ENCODE assay signal across 8 mouse cellular contexts in the genomic region with DNA sequence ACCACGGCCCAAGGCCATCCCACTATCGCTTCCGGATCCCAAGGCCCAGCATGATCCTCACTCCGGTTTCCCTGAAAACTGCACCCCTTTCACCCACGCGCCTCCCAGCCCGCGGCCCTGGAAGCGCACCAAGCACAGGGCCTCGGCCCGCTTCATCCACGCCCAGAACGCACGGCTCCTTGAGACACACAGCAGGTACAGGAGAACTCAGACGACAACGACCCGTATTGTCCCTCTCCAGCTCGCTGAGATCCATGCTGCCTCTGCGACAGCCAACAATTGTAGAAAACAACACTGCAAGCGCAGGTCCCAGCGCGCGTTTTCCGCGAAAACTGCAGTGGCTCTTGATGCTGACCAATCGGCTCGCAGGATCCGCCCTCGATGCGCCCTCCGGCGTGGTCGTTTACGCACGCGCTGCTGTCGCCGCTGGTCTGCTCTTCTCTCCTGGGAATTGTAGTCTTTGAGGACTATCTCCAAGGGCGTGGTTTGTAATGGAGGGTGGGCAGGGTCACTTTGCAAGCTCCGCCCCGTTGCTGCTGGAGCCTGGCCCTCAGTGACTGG. TPM values are rescaled to one million over a fixed set of nuclear protein-coding genes. Genes with fewer than 3 reads are reported as not detected.
DNase-seq lines count a peak whose midpoint lies in the region; ATAC-seq and TF ChIP-seq lines count a peak whose summit lies in the region.

No protein-coding gene starts in this region.

- CTCF ChIA-PET in Patski (lab: Charles Lee) = interaction anchor here (1.0 to 1.2 kb wide), 3 partner anchors 9 to 32 kb away, joined by 3 to 4 read pairs (median 4); no protein-coding TSS in a partner anchor

- H3K9me3 ChIP-seq in lung, postnatal 0 days (ENCODE audit: low read length) = no peaks in the 10 kb centered on the region

- no peak for TF ChIP-seq CTCF in Patski (IDR thresholded peaks at IDR 0.05)
- peak; percentile 1; the same call in 1 of the 2 replicates for TF ChIP-seq CTCF in lung, postnatal 0 days (IDR thresholded peaks at IDR 0.05)

- under 1% methylated on average over 41 of the region's 41 CpGs for WGBS in lung, postnatal 0 days

- TF ChIP-seq EP300 in lung, postnatal 0 days (IDR thresholded peaks at IDR 0.05) = no peak

- POLR2A ChIA-PET in Patski (lab: Charles Lee) = interaction anchor here (0.6 to 2.9 kb wide), 2 partner anchors 10 to 359 kb away, joined by 3 to 17 read pairs; no protein-coding TSS in a partner anchor

- peak overlapping the region; percentile 53 for H3K4me3 ChIP-seq in lung, postnatal 0 days (ENCODE audit: low read depth, low read length)

- in situ Hi-C loops in Patski (cut with MboI; ENCODE audit: low pct_unique_long_range_greater_than_20kb) = no loop called here

- peak; percentile 91 for ATAC-seq in Patski
- peak; percentile 93 to 94 for ATAC-seq in hematopoietic stem cell, adult 5-6 weeks (replicated peaks in 1 of 2; ENCODE audit: insufficient read depth in 1 of 2, low FRiP score in 2 of 2, low TSS enrichment in 1 of 2, low read depth in 1 of 2, poor library complexity in 2 of 2, severe bottlenecking in 2 of 2)
- peak; percentile 94 for ATAC-seq in lung, postnatal 0 days

- peaks cover 23% of the 10 kb centered on the region; the same call in 1 of the 2 replicates for H3K4me1 ChIP-seq in lung, postnatal 0 days (ENCODE audit: insufficient read depth, low read depth, low read length)

- H3K27ac ChIP-seq in lung, postnatal 0 days (ENCODE audit: low read length) = peak overlapping the region; percentile 35; the same call in 1 of the 2 replicates

- peak overlapping the region; percentile 87 for H3K4me2 ChIP-seq in lung, postnatal 0 days (replicated peaks; ENCODE audit: low read depth, low read length)

- peak overlapping the region; percentile 46; the same call in 1 of the 2 replicates for H3K9ac ChIP-seq in lung, postnatal 0 days (replicated peaks; ENCODE audit: low read depth)

- no peaks in the 10 kb centered on the region for H3K27me3 ChIP-seq in Patski
- no peaks in the 10 kb centered on the region for H3K27me3 ChIP-seq in lung, postnatal 0 days (replicated peaks; ENCODE audit: insufficient read depth, low read length)

- H3K36me3 ChIP-seq in lung, postnatal 0 days (ENCODE audit: insufficient read depth, low read length) = no peaks in the 10 kb centered on the region

- DNase-seq in Patski (ENCODE audit: low read depth, low spot score) = no peak
- DNase-seq in cerebellum, adult 9-10 months = peak; percentile 96
- peak; percentile 96 for DNase-seq in forelimb bud, embryonic 11.5 days (ENCODE audit: low read depth, low spot score)
- peak; percentile 88 to 90 for DNase-seq in layer of hippocampus, postnatal 10 days (ENCODE audit: low spot score in 2 of 2)
- peak; percentile 99 for DNase-seq in lung, postnatal 0 days (ENCODE audit: low spot score)
- DNase-seq in retina, embryonic 14.5 days (ENCODE audit: low spot score) = peak; percentile 99
- DNase-seq in thymus, postnatal 4 days = peak; percentile 90

RNA-seq across cellular contexts. Expression of a gene that starts 3.4 kb away (rescaled TPM):
- 6.4 TPM for polyA plus RNA-seq in Patski (2021)
- not detected in 2 replicates for total RNA-seq in hematopoietic stem cell, adult 5-6 weeks (2017)
- not detected for total RNA-seq in layer of hippocampus, postnatal 10 days (2021)
- polyA plus RNA-seq in lung, postnatal 0 days (2015; fragmentation: Nextera tagmentation; extraction: Ambion mirVana) = 1.1 TPM in 1 of 2 replicates, not detected in the other

RNA-seq across cellular contexts. Expression of a gene that starts 3.6 kb away (rescaled TPM):
- 668 TPM for polyA plus RNA-seq in Patski (2021)
- 469 and 528 TPM in 2 replicates for total RNA-seq in hematopoietic stem cell, adult 5-6 weeks (2017)
- total RNA-seq in layer of hippocampus, postnatal 10 days (2021) = 100 to 1,000 TPM; 492 to 505 TPM
- 337 and 356 TPM in 2 replicates for polyA plus RNA-seq in lung, postnatal 0 days (2015; fragmentation: Nextera tagmentation; extraction: Ambion mirVana)

RNA-seq across cellular contexts. Expression of a gene that starts 3.8 kb away (rescaled TPM):
- 91.5 TPM for polyA plus RNA-seq in Patski (2021)
- 59.7 and 112 TPM in 2 replicates for total RNA-seq in hematopoietic stem cell, adult 5-6 weeks (2017)
- total RNA-seq in layer of hippocampus, postnatal 10 days (2021) = 10 to 100 TPM; 36.8 to 44.3 TPM
- 46.4 and 55.7 TPM in 2 replicates for polyA plus RNA-seq in lung, postnatal 0 days (2015; fragmentation: Nextera tagmentation; extraction: Ambion mirVana)

RNA-seq across cellular contexts. Expression of a gene that starts 12.7 kb away (rescaled TPM):
- 280 TPM for polyA plus RNA-seq in Patski (2021)
- 208 and 220 TPM in 2 replicates for total RNA-seq in hematopoietic stem cell, adult 5-6 weeks (2017)
- 10 to 100 TPM; 33.7 to 34.2 TPM for total RNA-seq in layer of hippocampus, postnatal 10 days (2021)
- polyA plus RNA-seq in lung, postnatal 0 days (2015; fragmentation: Nextera tagmentation; extraction: Ambion mirVana) = 69.0 and 126 TPM in 2 replicates

RNA-seq across cellular contexts. Expression of a gene that starts 19.0 kb away (rescaled TPM):
- polyA plus RNA-seq in Patski (2021) = 0.22 TPM
- total RNA-seq in hematopoietic stem cell, adult 5-6 weeks (2017) = not detected in 2 replicates
- total RNA-seq in layer of hippocampus, postnatal 10 days (2021) = 1 to 10 TPM; 3.1 to 3.6 TPM
- polyA plus RNA-seq in lung, postnatal 0 days (2015; fragmentation: Nextera tagmentation; extraction: Ambion mirVana) = not detected in 2 replicates
